Mouse (Mus musculus) heart, embryonic 16.5 days (tissue): Measurements from ENCODE around the gene Nfyc. TPM values are rescaled to one million over a fixed set of nuclear protein-coding genes. Genes with fewer than 3 reads are reported as not detected.

Experiments used
- ATAC-seq: fragments of 200-750 bp; cut with Nextera tagmentation; replicated peaks from 2 replicates; pipeline ENCODE4 v1.8.0; 2017; ENCODE audit warnings: moderate number of reproducible peaks; ENCODE audit not compliant: insufficient read depth, low FRiP score; ENCODE audit errors: extremely low read depth
- H3K27ac ChIP-seq: fragments of 300-500 bp; sonication (generic); 2 replicates; pipeline ENCODE4 v1.5.1; 2014; ENCODE audit warnings: mild to moderate bottlenecking, low read length, control low read depth, moderate library complexity
- H3K27me3 ChIP-seq: fragments of 300-500 bp; sonication (generic); 2 replicates; pipeline ENCODE4 v1.6.1; 2014; ENCODE audit warnings: low read length, mixed read lengths; ENCODE audit not compliant: control insufficient read depth, insufficient read depth
- H3K36me3 ChIP-seq: fragments of 300-500 bp; sonication (generic); 2 replicates; pipeline ENCODE4 v1.6.1; 2014; ENCODE audit not compliant: control insufficient read depth, insufficient read depth
- H3K4me1 ChIP-seq: fragments of 300-500 bp; sonication (generic); 2 replicates; pipeline ENCODE4 v1.6.1; 2014; ENCODE audit warnings: low read length, mixed read lengths; ENCODE audit not compliant: control insufficient read depth, insufficient read depth
- H3K4me2 ChIP-seq: fragments of 300-500 bp; sonication (generic); 2 replicates; pipeline ENCODE4 v1.6.1; 2014; ENCODE audit warnings: low read depth, mild to moderate bottlenecking, control low read depth, low read length
- H3K4me3 ChIP-seq: fragments of 300-500 bp; sonication (generic); 2 replicates; pipeline ENCODE4 v1.5.1; 2014; ENCODE audit warnings: mild to moderate bottlenecking, control low read depth, low read length
- H3K9ac ChIP-seq: fragments of 300-500 bp; sonication (generic); 2 replicates; pipeline ENCODE4 v1.6.1; 2014; ENCODE audit warnings: low read length, control low read depth
- H3K9me3 ChIP-seq: fragments of 300-500 bp; sonication (generic); replicated peaks from 2 replicates; pipeline ENCODE4 v1.6.1; 2016; ENCODE audit warnings: low read length; ENCODE audit not compliant: control insufficient read depth
- WGBS: fragments of 180-500 bp; shearing (Covaris S2); extraction: QIAGEN DNeasy Blood & Tissue Kit; methylation state at CpG from one replicate; pipeline ENCODE4 v1.1.7; 2014; 5-methylcytosine and 5-hydroxymethylcytosine counted together
- microRNA counts: library from miRNA; unstranded; fragments of <30 nt; microRNA quantifications from one replicate; lab custom pipeline; 2016
- microRNA-seq: library from miRNA; unstranded; fragments of <30 nt; microRNA quantifications from one replicate; pipeline ENCODE4, GENCODE M21; 2017
- polyA plus RNA-seq: library from polyadenylated mRNA; unstranded; fragments of >200 nt; fragmentation: Nextera tagmentation; extraction: Ambion mirVana; gene quantifications from 2 replicates; pipeline ENCODE4 v1.2.1, GENCODE M21; 2015

Nfyc gene
- polyA plus RNA-seq, 1 experiment from 2014 or later = 106 TPM

- 63% methylated on average over 8 of the region's 8 CpGs for WGBS
Observed at GRCm38 (mm10) chr4:120717591-120717990, 113.8 kb downstream of the Nfyc start.

DNA sequence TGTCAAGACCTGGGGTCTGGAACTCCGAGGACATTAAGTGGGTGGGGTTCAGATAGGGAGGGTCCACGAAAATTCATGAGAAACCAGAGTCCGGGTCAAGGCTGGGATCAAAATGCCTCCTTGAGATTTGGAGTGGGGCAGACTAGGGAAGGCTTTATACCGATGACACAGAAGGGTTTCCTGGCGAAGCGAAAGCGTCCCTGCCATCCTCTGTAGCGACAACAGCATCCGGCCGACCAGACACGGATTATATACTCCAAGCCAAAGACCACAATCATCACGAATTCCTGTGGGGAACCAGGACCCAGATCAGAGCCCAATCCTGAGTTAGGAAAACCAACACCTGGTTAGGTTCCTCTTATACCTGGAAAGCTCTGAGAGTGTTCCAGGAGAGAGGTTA, 114.6 kb downstream of the Nfyc start:
- H3K4me3 ChIP-seq = peak overlapping the region; percentile 49
- H3K9ac ChIP-seq = peak overlapping the region; percentile 38; the same call in 1 of the 2 replicates
- ATAC-seq = no peak
- no peak overlapping the region for H3K27ac ChIP-seq
- no peaks in the 10 kb centered on the region for H3K9me3 ChIP-seq
- H3K36me3 ChIP-seq = no peaks in the 10 kb centered on the region
- WGBS = 16% methylated on average over 12 of the region's 12 CpGs
- H3K4me2 ChIP-seq = peak overlapping the region; percentile 83
- peaks cover 6% of the 10 kb centered on the region for H3K4me1 ChIP-seq
- peaks cover 27% of the 10 kb centered on the region for H3K27me3 ChIP-seq

More at GRCm38 (mm10) chr4:120717591-120717990, 113.8 kb downstream of the Nfyc start:
- Histone ChIP-seq H3K4me1 (peaks cover 6% of the 10 kb centered on the region), H3K4me3 (no peak overlapping the region), H3K9ac (no peak overlapping the region), H3K36me3 (no peaks in the 10 kb centered on the region), H3K4me2 (no peak overlapping the region), H3K9me3 (no peaks in the 10 kb centered on the region), H3K27ac (no peak overlapping the region), H3K27me3 (peaks cover 27% of the 10 kb centered on the region)
- ATAC-seq = no peak

- Histone ChIP-seq H3K9ac (peak overlapping the region; percentile 38; the same call in 1 of the 2 replicates), H3K4me1 (peaks cover 6% of the 10 kb centered on the region), H3K27ac (no peak overlapping the region), H3K9me3 (no peaks in the 10 kb centered on the region), H3K4me3 (peak overlapping the region; percentile 49), H3K36me3 (no peaks in the 10 kb centered on the region), H3K4me2 (peak overlapping the region; percentile 83), H3K27me3 (peaks cover 27% of the 10 kb centered on the region)
- ATAC-seq = peak; percentile 63; the same call in 1 of the 2 replicates
- 1% methylated on average over 12 of the region's 12 CpGs for WGBS
Observed at GRCm38 (mm10) chr4:120716141-120716571, 115.2 kb downstream of the Nfyc start.

DNA sequence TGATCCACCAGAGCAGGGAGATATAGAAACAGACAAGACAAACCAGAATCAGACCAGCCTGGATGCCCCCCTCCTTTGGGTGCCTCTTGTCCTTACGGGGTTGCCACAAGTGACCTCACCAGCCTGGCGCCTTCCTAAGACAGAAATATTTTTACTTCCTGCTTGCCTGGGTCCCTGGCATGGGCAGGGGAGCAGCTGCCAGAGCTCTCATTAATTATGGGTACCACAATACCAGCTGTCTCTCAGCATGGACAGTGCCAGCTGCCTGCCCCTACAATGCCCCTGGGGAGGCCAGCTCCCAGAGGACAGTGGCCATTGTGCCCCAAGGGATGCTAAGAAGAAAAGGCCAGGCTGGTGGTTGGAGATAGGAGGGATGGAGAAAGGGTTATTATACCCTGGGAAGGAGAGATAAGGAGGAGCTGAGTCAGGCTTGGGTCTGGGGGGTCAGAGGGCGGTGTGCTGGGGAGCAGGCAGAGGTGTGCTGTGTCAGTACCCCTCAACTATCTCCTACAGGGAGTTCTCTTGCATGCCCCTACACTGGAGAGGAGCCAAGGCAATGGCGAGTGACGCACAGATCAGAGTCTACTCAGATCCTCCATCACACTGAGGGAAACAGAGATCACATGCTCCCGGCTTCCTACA, 117.4 kb downstream of the Nfyc start:
- Histone ChIP-seq H3K36me3 (no peaks in the 10 kb centered on the region), H3K27me3 (peaks cover 30% of the 10 kb centered on the region), H3K4me2 (no peak overlapping the region), H3K4me1 (peaks cover 6% of the 10 kb centered on the region), H3K9ac (no peak overlapping the region), H3K4me3 (no peak overlapping the region), H3K27ac (no peak overlapping the region), H3K9me3 (no peaks in the 10 kb centered on the region)
- no peak for ATAC-seq
- 73% methylated on average over 6 of the region's 6 CpGs for WGBS

DNA sequence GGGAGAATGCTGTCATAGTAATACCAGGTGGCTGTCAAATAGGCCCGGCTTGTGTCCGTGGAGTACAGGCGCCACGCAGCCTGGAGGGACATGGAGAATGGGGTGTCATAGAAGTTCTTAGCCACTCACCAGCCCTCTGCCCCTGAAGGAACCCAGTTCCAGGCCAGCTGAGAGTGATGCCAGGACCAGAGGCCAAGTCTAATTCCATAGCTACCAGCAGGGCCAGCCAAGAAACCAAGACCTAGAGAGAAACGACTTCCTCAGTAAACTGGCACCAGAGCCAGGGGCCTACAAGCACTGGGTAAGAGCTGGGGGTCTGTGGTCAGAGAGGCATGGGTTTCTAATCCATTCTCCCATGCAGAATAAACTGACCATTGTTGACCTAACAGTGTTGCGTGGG, 118.4 kb downstream of the Nfyc start:
- Histone ChIP-seq H3K9ac (no peak overlapping the region), H3K36me3 (no peaks in the 10 kb centered on the region), H3K4me3 (no peak overlapping the region), H3K4me2 (no peak overlapping the region), H3K4me1 (peaks cover 6% of the 10 kb centered on the region), H3K27me3 (peaks cover 29% of the 10 kb centered on the region), H3K9me3 (no peaks in the 10 kb centered on the region), H3K27ac (no peak overlapping the region)
- 89% methylated on average over 6 of the region's 6 CpGs for WGBS
- no peak for ATAC-seq

DNA sequence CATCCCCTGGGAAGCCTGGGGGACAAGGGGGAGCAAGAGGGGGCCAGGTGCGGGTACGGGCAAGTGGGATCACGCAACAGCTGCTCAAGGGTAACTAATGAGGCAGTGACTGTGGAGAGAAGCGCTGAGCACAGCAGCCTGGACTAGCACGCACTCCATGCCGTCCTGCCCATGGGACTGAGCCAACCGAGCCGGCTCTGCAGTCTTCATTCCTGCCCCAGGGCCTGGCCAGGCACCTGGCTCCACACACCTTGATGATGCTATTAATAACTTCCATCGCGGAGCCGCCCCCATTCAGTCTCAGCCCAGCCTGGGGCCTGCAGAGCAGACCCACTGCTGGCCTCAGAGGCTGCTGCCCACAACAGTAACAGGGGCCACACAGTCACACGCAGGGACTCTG, 119.1 kb downstream of the Nfyc start:
- peaks cover 21% of the 10 kb centered on the region for H3K27me3 ChIP-seq
- no peak for ATAC-seq
- H3K4me1 ChIP-seq = peaks cover 6% of the 10 kb centered on the region
- H3K9ac ChIP-seq = no peak overlapping the region
- no peak overlapping the region for H3K4me2 ChIP-seq
- no peak overlapping the region for H3K27ac ChIP-seq
- no peaks in the 10 kb centered on the region for H3K36me3 ChIP-seq
- H3K9me3 ChIP-seq = no peaks in the 10 kb centered on the region
- H3K4me3 ChIP-seq = no peak overlapping the region
- 68% methylated on average over 12 of the region's 12 CpGs for WGBS

MicroRNA genes within 50 kb of the gene (microRNA counts, 519-probe panel; counts per million panel counts)
- 2,679 counts per million, percentile 69 among the panel's probes with 10 or more counts for microRNA mmu-miR-30e (lab: Ali Mortazavi, UCI)

Small RNAs within 50 kb of the gene (microRNA-seq; reads per million reads assigned to microRNA genes)
- not detected for gene Gm23936
- 101 reads per million, percentile 51 among the genes with 10 or more reads in this experiment for gene Mir30c-1
- not detected for gene Mir30e
- gene Mir30f = not detected

Other genes starting within 250 kb of the Nfyc start
- 0.42 TPM in 1 of 2 replicates, not detected in the other for gene Gm8439, start 242.8 kb downstream of the Nfyc start, polyA plus RNA-seq
- 24.0 and 25.0 TPM in 2 replicates for gene Cited4, start 165.0 kb downstream of the Nfyc start, polyA plus RNA-seq
- 0.85 and 1.0 TPM in 2 replicates for gene Kcnq4, start 83.0 kb downstream of the Nfyc start, polyA plus RNA-seq
- 0.12 and 0.18 TPM in 2 replicates for gene Rims3, start 23.2 kb upstream of the Nfyc start, polyA plus RNA-seq
- gene Exo5, start 93.4 kb upstream of the Nfyc start, polyA plus RNA-seq = 10.6 and 11.0 TPM in 2 replicates
- gene Zfp69, start 120.1 kb upstream of the Nfyc start, polyA plus RNA-seq = 9.1 and 10.3 TPM in 2 replicates
- 11.2 and 12.4 TPM in 2 replicates for gene Smap2, start 185.7 kb upstream of the Nfyc start, polyA plus RNA-seq
- gene Col9a2, start 207.8 kb upstream of the Nfyc start, polyA plus RNA-seq = 6.0 and 6.7 TPM in 2 replicates